Mouse (Mus musculus): Measurements from ENCODE around the gene Tmem59.
A peak's percentile ranks its signal among the peaks of the same experiment; 100 is the strongest.

Tmem59 gene

DNA sequence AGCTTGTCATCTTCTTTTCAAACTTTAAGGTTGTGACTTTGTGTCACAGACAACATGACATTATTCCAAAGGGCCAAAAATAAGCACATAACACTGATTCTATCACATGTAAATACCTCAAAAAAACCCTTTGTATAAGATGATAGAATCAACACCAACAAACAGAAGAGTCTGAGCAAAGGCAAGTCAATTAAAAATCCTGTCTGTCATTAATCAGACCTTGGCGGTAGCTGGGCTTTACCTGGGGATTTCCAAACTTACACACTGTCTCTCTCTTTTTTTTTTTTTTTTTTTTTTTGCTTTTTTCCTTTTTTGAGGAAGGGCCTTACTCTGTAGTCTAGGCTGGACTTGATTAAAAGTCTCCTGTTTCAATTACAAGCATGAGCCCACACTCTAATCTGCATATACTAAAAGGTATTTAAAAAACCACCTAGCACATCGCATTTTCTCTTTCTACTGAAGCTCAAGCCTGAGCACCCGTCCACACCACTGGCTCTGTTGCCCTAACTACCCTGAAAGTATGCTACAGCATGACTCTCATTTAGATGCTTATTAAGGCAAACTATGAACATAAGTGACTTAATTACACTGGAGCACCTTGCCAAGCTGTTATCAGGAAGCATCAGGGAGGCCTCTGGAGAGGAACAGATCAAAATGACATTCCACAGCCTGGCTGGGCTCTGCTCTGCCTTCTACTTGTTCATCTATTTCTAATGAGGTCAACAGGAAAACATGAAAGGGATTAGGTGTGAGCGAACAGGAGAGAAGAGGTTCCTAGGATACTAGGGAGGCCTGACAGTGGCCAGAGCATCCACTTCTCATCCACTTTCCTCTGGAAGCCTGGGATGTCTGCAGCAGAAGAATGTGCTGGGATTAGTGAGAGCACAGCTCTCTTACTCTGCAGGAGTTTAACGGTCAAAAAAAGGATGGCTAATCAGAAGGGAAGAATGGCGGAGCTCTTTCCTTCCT lies 65.5 kb downstream of the Tmem59 start:
- peak; percentile 23 for DNase-seq (ENCODE audit: low spot score)

DNA sequence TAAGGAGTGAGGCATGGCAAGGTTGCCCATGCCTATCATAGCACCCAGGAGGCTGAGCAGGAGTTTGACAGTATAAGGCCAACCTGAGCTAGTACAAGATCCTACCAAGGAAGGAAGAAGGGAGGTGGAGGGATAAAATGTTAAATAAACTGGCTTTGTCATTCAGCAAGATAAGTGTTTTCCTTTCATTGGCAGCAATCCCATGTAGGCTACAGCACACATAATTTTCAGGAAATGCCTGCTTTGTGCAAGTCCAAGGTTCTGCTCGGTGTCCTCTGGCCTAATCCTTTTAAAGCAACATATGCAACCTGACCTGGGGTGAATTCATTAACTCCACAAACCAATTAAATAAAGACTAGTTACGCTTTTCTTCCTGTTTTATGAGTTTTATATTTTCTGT lies 67.2 kb downstream of the Tmem59 start:
- DNase-seq (ENCODE audit: low spot score) = no peak

DNA sequence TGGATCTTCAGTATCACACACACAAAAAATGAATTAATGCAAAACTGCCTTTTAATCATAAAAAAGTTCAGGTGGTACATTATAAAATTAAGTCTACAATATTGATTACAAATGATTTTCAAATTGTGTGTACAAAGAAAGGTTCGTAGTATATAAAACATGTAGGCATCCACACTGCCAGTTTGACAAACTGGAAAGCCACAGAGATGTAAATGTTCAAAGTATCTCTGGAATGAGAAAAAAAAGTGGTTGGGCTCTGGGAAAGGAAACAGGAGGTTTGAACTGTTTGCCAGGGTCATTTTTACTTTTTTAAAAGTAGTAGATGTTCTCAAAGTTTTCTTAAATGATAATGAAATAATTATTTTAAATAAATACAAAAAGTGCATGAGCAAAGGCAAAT lies 67.8 kb downstream of the Tmem59 start:
- DNase-seq (ENCODE audit: low spot score) = no peak

DNA sequence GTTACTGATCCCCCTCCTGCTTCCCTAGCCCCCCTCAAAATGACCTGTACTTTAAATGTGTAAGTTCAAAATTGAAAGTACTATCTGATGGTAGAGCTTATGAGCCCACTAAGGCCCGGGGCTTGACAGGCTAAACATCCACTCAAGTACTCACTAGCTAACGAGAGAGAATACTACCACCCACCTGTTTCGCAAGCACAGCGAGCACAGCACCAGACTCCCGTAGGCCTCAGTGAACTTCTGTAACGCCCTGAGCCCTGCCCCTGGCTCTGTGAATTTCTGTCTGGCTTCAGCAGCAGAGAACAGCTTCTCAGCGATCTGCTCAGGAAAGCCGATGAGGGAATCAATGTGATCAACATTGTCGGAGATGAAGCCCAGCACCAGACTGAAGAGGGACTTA lies 68.9 kb downstream of the Tmem59 start:
- no peak for DNase-seq (ENCODE audit: low spot score)

DNA sequence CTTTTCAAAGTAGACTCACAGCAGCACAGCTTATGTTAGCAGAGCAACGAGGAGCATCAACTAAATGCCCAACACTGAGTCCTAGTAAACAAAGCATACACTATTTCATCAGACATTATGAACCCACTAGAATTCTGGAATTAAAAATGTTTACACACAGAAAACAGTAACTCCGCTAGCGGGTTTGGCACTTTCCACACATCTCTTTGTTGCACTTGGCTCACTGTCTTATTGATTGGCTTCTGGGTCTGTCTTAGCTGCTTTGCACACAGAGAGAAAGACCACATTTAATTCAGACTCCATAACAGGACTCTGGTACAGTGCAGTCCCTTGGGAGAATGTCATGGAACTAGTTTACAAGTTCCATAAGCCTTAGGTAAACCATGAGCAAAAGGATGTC lies 69.9 kb downstream of the Tmem59 start:
- no peak for DNase-seq (ENCODE audit: low spot score)

DNA sequence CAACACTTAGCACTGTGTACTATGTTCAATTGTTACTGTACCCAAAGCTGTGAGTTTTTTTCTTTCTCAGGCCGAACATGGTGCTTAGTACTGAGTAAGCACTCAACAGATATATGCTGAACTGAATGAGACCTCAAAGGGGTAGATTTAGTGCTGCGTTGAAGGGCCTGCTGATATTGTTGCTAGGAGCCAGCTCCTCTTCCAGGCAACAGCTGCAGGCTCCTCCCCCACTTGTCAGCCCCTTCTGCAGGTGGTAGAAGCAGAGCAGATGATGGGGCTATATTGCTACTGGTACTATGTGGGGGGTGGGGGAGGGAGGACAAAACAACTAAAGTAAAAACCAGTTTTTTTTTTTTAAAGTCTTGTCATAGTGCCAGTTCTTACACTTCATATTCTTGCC lies 71.3 kb downstream of the Tmem59 start:
- DNase-seq (ENCODE audit: low spot score) = no peak

DNA sequence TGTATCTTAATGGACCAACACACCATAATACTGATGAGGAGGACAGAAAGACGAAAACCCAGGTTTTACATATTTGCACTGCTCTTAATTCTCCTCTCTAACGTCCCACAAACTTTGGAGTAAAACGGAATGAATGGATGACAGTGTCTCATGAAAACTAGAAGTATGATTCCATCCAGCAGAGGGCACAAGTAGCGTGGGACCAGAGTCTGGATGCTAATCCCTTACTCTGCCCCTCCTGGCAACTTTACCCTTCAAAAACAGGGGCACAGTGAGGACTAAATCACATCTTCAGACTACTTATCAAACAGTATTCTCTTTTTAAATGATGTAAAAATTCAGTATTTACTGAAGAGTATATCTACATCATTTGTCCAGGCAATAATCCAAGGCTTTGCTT lies 72.3 kb downstream of the Tmem59 start:
- DNase-seq (ENCODE audit: low spot score) = no peak

Data from yolk sac, embryonic 10.5 days (tissue).